Mouse (Mus musculus) frontal cortex, postnatal 10 days (tissue): Measurements from ENCODE around the gene Ebf4.
"Not testable (repeated sequence)": the region's sequence is repeated elsewhere in the genome, so short reads cannot be mapped to it uniquely, and the experiment has no call there.

Source experiments
- DNase-seq, 2 experiments: peaks; one replicate each; pipeline ENCODE4 v3.0.0; 2022; ENCODE audit warnings: low spot score in 2 of 2, mixed read lengths in 1 of 2

Gene Ebf4

DNA sequence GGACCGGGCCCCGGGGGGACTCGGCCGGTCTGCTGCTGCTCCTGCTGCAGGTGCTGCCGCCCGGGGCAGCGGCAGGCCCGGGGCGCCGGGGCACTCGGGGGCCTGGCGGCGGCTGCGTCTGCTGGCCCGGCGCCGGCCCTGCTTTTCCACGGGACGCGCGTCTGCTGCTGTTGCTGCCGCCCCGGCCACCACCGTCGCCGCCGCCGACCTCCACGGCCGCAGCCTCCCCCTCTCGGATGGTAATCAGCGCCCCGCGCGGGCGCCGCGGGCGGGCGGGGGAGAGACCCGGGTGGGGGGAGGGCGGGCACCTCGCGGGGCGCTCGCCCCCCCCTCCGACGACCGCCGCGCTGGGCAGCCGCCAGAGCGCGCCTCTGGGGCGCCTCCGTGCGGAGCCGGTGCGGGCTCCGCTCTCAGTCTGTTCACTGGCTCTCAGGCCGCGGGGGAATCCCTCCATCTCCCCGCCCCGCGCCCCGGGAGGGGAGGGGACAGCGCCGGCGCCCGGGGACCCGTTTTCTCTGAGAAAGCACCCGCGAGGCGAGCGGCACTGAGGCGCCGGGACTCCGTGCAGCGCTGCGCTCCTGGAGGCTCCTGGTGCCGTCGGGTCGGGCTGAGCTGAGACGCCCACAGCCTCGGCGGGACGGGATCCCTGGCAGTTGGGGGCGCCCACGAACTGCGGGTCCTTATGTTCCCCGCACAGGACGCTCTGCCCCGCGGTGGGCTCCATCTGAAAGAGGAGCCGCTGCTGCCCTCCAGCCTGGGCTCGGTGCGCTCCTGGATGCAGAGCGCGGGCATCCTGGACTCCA is 563 bp downstream of the Ebf4 start:
- peak in 1 of 2 experiments; percentile 63 for DNase-seq

DNA sequence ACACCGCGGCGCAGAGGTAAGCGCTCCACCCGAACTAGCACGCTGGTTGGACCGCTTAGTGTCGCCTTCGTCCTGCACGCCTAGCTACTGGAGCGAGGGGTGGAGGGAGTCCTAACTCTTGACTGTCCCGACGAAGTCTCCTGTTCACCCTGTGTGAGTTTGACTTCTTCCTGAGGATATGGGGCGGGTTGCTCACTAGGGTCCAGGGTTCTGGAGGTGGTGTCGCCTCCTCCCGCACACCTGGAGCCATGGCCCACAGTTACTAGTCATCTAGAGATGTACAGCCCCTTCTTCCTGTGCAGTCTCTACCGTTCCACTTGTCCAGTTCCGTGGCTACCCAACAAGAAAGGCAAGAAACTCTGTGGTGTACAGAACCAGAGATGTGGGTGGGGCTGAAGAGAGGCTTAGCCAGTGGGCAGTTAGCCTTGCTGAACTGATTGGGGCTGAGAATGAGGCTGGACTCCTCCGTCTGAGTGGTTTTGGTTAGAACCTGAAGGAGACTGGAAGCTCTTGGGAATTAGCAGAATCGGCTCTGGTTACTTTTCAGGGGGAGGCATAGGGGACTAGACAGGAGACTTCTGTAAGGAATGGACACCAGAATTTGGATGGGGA is 1.3 kb downstream of the Ebf4 start:
- DNase-seq: no peak

GRCm38 (mm10) chr2:130297580-130297979 is 2.6 kb downstream of the Ebf4 start:
- no peak for DNase-seq

- no peak for DNase-seq
Observed at GRCm38 (mm10) chr2:130303014-130303413, 8.0 kb downstream of the Ebf4 start.

DNA sequence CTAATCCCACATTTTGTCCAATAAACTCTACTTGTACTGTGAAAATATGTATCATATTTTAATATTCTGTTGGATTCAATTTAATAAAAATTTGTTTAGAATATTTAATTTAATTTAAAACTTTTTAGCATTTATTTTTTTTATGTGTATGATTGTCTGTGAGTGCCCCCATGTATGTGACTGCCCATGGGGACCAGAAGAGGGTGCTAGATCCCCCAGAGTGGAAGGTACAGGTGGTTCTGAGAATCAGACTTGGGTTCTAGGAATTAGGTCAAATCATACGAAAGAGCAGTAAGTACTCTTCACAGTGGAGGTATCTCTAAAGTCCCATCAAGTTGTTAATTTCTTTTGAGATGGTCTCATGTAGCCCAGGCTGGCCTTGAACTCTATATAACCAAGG is 32.1 kb downstream of the Ebf4 start:
- DNase-seq: no peak

DNA sequence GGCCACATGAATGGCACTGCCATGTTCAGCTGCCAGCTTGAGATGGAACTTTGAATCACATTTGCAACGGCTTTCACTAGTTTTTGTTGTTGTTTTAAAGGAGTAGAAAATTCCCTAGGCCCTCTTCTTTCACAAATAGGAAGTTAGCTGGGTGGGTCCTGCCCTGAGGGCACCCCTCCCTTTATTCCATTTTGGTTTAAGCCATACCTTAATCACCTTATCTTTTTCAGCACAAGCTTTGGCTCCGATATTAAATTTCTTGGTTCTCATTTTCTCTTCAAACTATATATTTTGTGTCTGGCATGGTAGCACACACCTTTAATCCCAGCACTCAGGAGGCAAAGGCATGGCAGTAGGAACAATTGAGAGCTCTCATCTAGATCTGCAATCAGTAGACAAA is 34.5 kb downstream of the Ebf4 start:
- no peak for DNase-seq

- no peak for DNase-seq
Observed at GRCm38 (mm10) chr2:130335112-130335511, 40.1 kb downstream of the Ebf4 start.

GRCm38 (mm10) chr2:130340464-130341219 is 45.7 kb downstream of the Ebf4 start:
- DNase-seq: no peak

DNA sequence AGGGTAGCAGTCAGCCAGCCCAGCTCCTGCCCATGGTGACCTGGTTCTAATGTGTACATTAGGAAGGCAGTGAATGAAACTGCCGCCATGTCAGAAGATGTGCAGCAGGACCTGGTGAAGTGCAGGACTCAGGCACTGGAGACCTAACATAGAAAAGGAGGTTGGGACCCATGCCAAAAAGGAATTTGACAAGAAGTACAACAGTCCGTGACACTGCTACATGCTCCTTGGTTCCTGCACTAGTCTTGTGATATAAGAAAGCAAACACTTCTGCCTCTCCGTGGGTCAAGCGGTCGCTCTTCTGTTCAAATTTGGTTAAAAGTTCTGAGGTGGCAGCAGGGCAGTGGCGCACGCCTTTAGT is 46.2 kb downstream of the Ebf4 start:
- DNase-seq: no peak

- DNase-seq: no peak
Observed at GRCm38 (mm10) chr2:130350376-130350775, 55.4 kb downstream of the Ebf4 start.

DNA sequence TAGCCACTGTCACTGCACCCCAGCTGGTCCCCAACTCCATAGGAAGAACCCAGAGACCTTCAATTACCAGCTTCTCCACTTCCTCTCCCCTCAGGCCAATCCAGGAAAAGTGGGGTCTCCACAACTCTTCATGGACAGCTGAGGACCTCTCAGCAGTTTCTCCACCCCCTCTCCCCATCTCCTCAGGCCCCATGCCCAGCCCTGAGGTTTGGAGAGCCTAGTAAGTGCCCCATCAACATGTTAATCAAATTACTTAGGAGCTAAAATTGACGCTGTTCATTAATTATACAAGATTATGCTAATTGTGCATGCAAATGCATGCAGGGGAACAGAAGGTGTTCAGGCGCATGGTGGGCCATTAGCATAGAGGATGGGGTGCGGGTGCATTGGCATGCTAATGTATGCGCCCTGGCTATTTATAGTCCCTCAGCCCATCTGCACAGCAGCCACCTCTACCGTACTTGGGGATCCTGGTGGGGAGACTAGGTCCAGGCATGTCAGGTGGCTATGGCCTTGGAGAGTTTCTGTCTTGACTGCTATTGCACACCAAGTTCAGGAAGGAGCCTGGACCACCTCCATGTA is 56.9 kb downstream of the Ebf4 start:
- no peak for DNase-seq

DNA sequence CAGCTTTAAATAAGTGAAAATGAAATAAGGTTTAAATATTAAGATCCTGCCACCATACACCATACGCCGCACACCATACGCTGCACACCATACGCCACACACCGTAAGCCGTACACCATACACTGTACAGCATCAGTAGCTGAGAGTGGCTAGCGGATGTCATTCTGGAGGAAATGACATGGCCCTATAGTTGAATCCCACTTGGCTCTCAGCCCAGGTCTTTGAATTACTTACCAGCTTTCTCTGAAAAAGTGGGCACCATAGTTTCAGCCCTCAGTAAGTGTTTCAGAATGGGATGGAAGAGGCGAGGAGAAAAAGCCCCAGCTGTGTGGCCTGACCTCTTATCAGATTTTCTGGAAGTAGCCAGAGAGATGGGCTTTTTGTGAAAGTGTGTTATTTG is 58.4 kb downstream of the Ebf4 start:
- DNase-seq: no peak

- DNase-seq: no peak
Observed at GRCm38 (mm10) chr2:130353889-130354288, 58.9 kb downstream of the Ebf4 start.

GRCm38 (mm10) chr2:130357551-130357950 is 62.6 kb downstream of the Ebf4 start:
- DNase-seq: no peak

DNA sequence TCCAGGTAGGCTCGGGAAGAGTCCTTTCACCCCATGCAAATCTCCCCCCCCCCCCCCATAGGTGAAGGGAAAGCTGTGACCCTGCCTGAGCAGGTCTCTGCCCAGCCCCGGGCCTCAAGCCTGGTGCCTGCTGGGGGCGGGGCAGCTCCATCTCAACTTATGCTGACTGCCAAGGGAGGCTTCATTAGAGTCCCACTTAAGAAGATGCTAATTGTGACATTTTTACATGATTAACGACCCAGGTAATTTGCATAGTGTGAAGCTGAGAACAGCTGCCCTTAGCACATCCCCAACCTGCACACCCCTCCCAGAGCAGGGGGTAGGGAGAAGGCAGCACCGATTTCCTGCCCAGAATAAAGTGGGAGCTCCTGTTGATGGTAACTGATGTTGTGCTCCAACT is 63.9 kb downstream of the Ebf4 start:
- DNase-seq: no peak

GRCm38 (mm10) chr2:130362511-130363026 is 67.6 kb downstream of the Ebf4 start:
- DNase-seq: peak in 1 of 2 experiments; percentile 42

GRCm38 (mm10) chr2:130365211-130366094 is 70.5 kb downstream of the Ebf4 start:
- no peak for DNase-seq

- no peak for DNase-seq
Observed at GRCm38 (mm10) chr2:130367386-130367785, 72.4 kb downstream of the Ebf4 start.

DNA sequence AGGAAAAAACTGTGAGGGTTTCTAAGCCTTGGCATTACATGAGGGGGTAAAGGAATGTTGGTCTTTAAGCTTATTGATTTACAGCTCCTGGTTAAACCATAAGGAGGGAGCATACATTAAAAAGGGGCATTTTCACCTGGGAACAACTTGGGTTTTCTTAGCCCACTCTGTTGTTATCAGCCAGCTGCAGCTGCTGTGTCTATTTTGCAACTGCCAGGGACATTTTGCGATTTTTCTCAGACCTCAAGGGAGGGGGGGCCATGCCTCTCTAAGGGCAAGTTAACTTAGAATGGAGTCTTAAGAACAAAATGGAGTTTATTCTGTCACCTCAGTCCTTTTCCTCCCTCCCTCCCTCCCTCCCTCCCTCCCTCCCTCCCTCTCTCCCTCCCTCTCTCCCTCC is 78.1 kb downstream of the Ebf4 start:
- DNase-seq: not testable (repeated sequence)

DNA sequence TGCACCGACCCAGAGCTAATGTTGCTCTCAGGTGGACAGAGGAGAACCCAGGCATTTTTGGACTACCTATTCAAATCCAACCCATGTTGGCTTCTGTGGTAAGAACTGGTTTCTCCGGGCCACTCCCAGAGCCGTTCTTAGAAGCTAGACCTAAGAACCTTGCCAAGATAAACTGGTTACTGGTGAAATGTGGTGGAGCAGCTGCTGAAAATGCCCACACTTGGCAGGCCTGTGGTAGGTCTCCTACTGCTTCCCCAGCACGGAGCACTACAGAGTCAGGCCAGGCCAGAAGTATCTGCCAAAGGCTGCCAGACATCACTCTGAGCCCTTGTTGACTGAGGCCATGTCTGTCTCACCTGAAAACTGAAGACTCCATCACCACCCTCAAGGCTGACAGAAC is 80.0 kb downstream of the Ebf4 start:
- DNase-seq: no peak

- no peak for DNase-seq
Observed at GRCm38 (mm10) chr2:130383205-130383604, 88.2 kb downstream of the Ebf4 start.
